Mouse (Mus musculus) heart, adult 2 months (tissue): Measurements from ENCODE around the gene Zfp748. TPM values are rescaled to one million over a fixed set of nuclear protein-coding genes. Genes with fewer than 3 reads are reported as not detected.

ENCODE experiments used
- DNase-seq, 2 experiments: peaks; one replicate each; pipeline ENCODE4 v3.0.0; 2021
- H3K27ac ChIP-seq: fragments of 200-600 bp; 2 replicates; pipeline ENCODE4 v1.8.1; 2022
- H3K27me3 ChIP-seq: fragments of 200-500 bp; 2 replicates; pipeline ENCODE4 v1.6.1; 2012; ENCODE audit warnings: mild to moderate bottlenecking, low read length, inconsistent platforms, mixed read lengths; ENCODE audit not compliant: control insufficient read depth, insufficient read depth
- H3K36me3 ChIP-seq: fragments of 200-500 bp; 2 replicates; pipeline ENCODE4 v1.6.1; 2012; ENCODE audit warnings: low read length, inconsistent platforms; ENCODE audit not compliant: control insufficient read depth, insufficient read depth
- H3K4me1 ChIP-seq: fragments of 200-500 bp; 2 replicates; pipeline ENCODE4 v1.6.1; 2011; ENCODE audit warnings: low read length; ENCODE audit not compliant: control insufficient read depth, insufficient read depth
- H3K4me3 ChIP-seq: fragments of 200-600 bp; 2 replicates; pipeline ENCODE4 v1.8.1; 2022
- H3K79me2 ChIP-seq: fragments of 200-500 bp; replicated peaks from 2 replicates; pipeline ENCODE4 v1.6.1; 2012; ENCODE audit warnings: mild to moderate bottlenecking, inconsistent platforms, low read length, moderate library complexity, mixed read lengths; ENCODE audit not compliant: control insufficient read depth, insufficient read depth
- H3K9ac ChIP-seq: fragments of 200-500 bp; 2 replicates; pipeline ENCODE4 v1.6.1; 2012; ENCODE audit warnings: low read depth, mild to moderate bottlenecking, control low read depth, inconsistent platforms, low read length, mixed read lengths
- CTCF ChIP-seq: fragments of 200-600 bp; IDR thresholded peaks from 2 replicates; pipeline ENCODE4 v1.8.1; 2022; ENCODE audit warnings: antibody characterized with exemption, mild to moderate bottlenecking, moderate library complexity
- EP300 ChIP-seq: fragments of 200-500 bp; IDR thresholded peaks from 2 replicates; pipeline ENCODE4 v1.6.1; 2011; ENCODE audit warnings: low read depth, low read length, control low read depth; ENCODE audit not compliant: insufficient read depth
- POLR2A ChIP-seq: fragments of 200-500 bp; IDR thresholded peaks from 2 replicates; pipeline ENCODE4 v1.6.1; 2011; ENCODE audit warnings: mild to moderate bottlenecking, low read depth, low read length, control low read depth; ENCODE audit not compliant: insufficient read depth
- whole genome bisulfite sequencing: fragments of 180-500 bp; shearing (Covaris S2); methylation state at CpG from one replicate; pipeline ENCODE4 v1.1.7; 2018; 5-methylcytosine and 5-hydroxymethylcytosine counted together
- intact Hi-C: fragments of 180-260 bp; cut with DNase I; formaldehyde crosslinking; loops from one replicate; pipeline ENCODE4 v1.15.1; 2025
- long read RNA-seq: library from polyadenylated mRNA; stranded (forward); transcript quantifications from one replicate; pipeline ENCODE4 v2.0.0, GENCODE M21; 2021
- polyA plus RNA-seq: library from polyadenylated mRNA; depleted of rRNA; stranded (reverse); fragments of >200 nt; gene quantifications from 2 replicates; pipeline ENCODE4 v1.2.3, GENCODE M21; 2012; rRNA removed
- total RNA-seq, 2 experiments: library from RNA; stranded (reverse); gene quantifications; 2 replicates each; pipeline ENCODE4 v1.2.3; 2021

Gene Zfp748
- 1 to 10 TPM; 3.0 to 3.6 TPM for total RNA-seq
- polyA plus RNA-seq, result 1.6 TPM in 2 replicates
- long read RNA-seq, partial matches to known transcripts, result 0 of 3 reads
- long read RNA-seq, other reads (novel, unspliced or antisense), result 1 of 3 reads

GRCm38 (mm10) chr13:67553730-67554129 lies at the start of gene Zfp748:
TSS of gene Zfp748 (minus strand) at chr13:67553830.
- peaks cover 1% of the 10 kb centered on the region; the same call in 1 of the 2 replicates for H3K4me1 ChIP-seq
- H3K9ac ChIP-seq, result peak within 1 kb of the TSS; percentile 66
- peaks cover 4% of the 10 kb centered on the region; the same call in 1 of the 2 replicates for H3K79me2 ChIP-seq
- H3K36me3 ChIP-seq, result peaks cover 3% of the 10 kb centered on the region; the same call in 1 of the 2 replicates
- H3K27ac ChIP-seq, result peak within 1 kb of the TSS; percentile 89
- TF ChIP-seq POLR2A (no peak), CTCF (no peak), EP300 (no peak)
- H3K27me3 ChIP-seq, result no peaks in the 10 kb centered on the region
- intact Hi-C loops, result loop anchor here (2.0 to 5.0 kb wide), 4 partner anchors 27 to 174 kb away; partner anchors contain the start of genes Gm26965, Gm49345, Zfp65 and Zfp729a
- peak within 1 kb of the TSS; percentile 81 for H3K4me3 ChIP-seq
- WGBS, result 81% methylated on average over 4 of the region's 4 CpGs
- DNase-seq, result no peak

- Histone ChIP-seq H3K4me1 (no peaks in the 10 kb centered on the region), H3K27me3 (no peaks in the 10 kb centered on the region), H3K9ac (no peak overlapping the region), H3K27ac (no peak overlapping the region), H3K36me3 (no peaks in the 10 kb centered on the region), H3K79me2 (no peaks in the 10 kb centered on the region), H3K4me3 (no peak overlapping the region)
- 56% methylated on average over 5 of the region's 5 CpGs for whole genome bisulfite sequencing
- TF ChIP-seq EP300 (no peak), POLR2A (no peak), CTCF (no peak)
- no peak for DNase-seq
- intact Hi-C loops, result no loop called here
Measured at GRCm38 (mm10) chr13:67572591-67573189, 19.1 kb upstream of the Zfp748 start.

GRCm38 (mm10) chr13:67552505-67553346 lies 904 bp downstream of the Zfp748 start:
- Histone ChIP-seq H3K79me2 (peaks cover 4% of the 10 kb centered on the region; the same call in 1 of the 2 replicates), H3K4me3 (peak overlapping the region; percentile 81), H3K4me1 (peaks cover 1% of the 10 kb centered on the region; the same call in 1 of the 2 replicates), H3K36me3 (peaks cover 3% of the 10 kb centered on the region; the same call in 1 of the 2 replicates), H3K27ac (peak overlapping the region; percentile 89), H3K27me3 (no peaks in the 10 kb centered on the region), H3K9ac (peak overlapping the region; percentile 66)
- TF ChIP-seq CTCF (no peak), POLR2A (peak; percentile 74), EP300 (peak; percentile 63; the same call in 1 of the 2 replicates)
- peak; percentile 84 to 91 for DNase-seq
- intact Hi-C loops, result loop anchor here (2.0 to 5.0 kb wide), 4 partner anchors 26 to 175 kb away; partner anchors contain the start of genes Gm26965, Gm49345, Zfp65 and Zfp729a
- WGBS, result 1% methylated on average over 44 of the region's 44 CpGs

GRCm38 (mm10) chr13:67545941-67546340 lies 7.7 kb downstream of the Zfp748 start:
- Histone ChIP-seq H3K27me3 (no peaks in the 10 kb centered on the region), H3K9ac (no peak overlapping the region), H3K4me3 (no peak overlapping the region), H3K36me3 (peaks cover 9% of the 10 kb centered on the region), H3K4me1 (no peaks in the 10 kb centered on the region), H3K27ac (no peak overlapping the region), H3K79me2 (0 out of 2 replicates have a peak, but pooled peaks cover 2% of the 10 kb centered on the region)
- TF ChIP-seq POLR2A, result no peak
- TF ChIP-seq CTCF, result no peak
- TF ChIP-seq EP300, result no peak
- intact Hi-C loops, result no loop called here
- DNase-seq, result no peak
- 87% methylated on average over 1 of the region's 1 CpGs for WGBS

- Histone ChIP-seq H3K27me3 (no peaks in the 10 kb centered on the region), H3K27ac (no peak overlapping the region), H3K36me3 (no peaks in the 10 kb centered on the region), H3K4me1 (peaks cover 1% of the 10 kb centered on the region), H3K9ac (no peak overlapping the region), H3K79me2 (peaks cover 2% of the 10 kb centered on the region; the same call in 1 of the 2 replicates), H3K4me3 (no peak overlapping the region)
- DNase-seq, result no peak
- intact Hi-C loops, result loop anchor here (2.0 to 10.0 kb wide), 5 partner anchors 26 to 422 kb away; partner anchors contain the start of genes Gm28044, Gm28557, Zfp595 and Zfp748
- no peak for TF ChIP-seq POLR2A
- TF ChIP-seq EP300, result no peak
- TF ChIP-seq CTCF, result no peak
- 77% methylated on average over 3 of the region's 3 CpGs for WGBS
Measured at GRCm38 (mm10) chr13:67527049-67527730, 26.4 kb downstream of the Zfp748 start.
